Mouse (Mus musculus) cerebellum, postnatal 14 days (tissue): ENCODE data around the gene Adra1d.

Experiments
- DNase-seq, 2 experiments: peaks; one replicate each; pipeline ENCODE4 v3.0.0; 2021; ENCODE audit warnings: mixed read lengths in 2 of 2

Gene Adra1d

GRCm38 (mm10) chr2:131539780-131540179 lies 22.3 kb downstream of the Adra1d start:
- no peak for DNase-seq

- DNase-seq = peak; percentile 67 to 80
These were observed 23.7 kb downstream of the Adra1d start for GRCm38 (mm10) chr2:131538341-131538740.

GRCm38 (mm10) chr2:131535168-131535567 lies 26.9 kb downstream of the Adra1d start:
- DNase-seq = no peak

- no peak for DNase-seq
These were observed 30.8 kb downstream of the Adra1d start for GRCm38 (mm10) chr2:131531271-131531670.

- peak; percentile 72 to 81 for DNase-seq
These were observed 31.5 kb downstream of the Adra1d start for GRCm38 (mm10) chr2:131530623-131531008.

- DNase-seq = peak; percentile 82 to 86
These were observed 32.0 kb downstream of the Adra1d start for GRCm38 (mm10) chr2:131529898-131530622.

GRCm38 (mm10) chr2:131527061-131527460 lies 35.0 kb downstream of the Adra1d start:
- peak in 1 of 2 experiments; percentile 62 for DNase-seq

- DNase-seq = no peak
These were observed 41.3 kb downstream of the Adra1d start for GRCm38 (mm10) chr2:131520743-131521142.

GRCm38 (mm10) chr2:131518790-131519189 lies 43.3 kb downstream of the Adra1d start:
- DNase-seq = no peak

GRCm38 (mm10) chr2:131517550-131517949 lies 44.5 kb downstream of the Adra1d start:
- DNase-seq = no peak

GRCm38 (mm10) chr2:131514055-131514621 lies 47.9 kb downstream of the Adra1d start:
- DNase-seq = no peak

GRCm38 (mm10) chr2:131513477-131513876 lies 48.6 kb downstream of the Adra1d start:
- DNase-seq = peak in 1 of 2 experiments; percentile 53

- DNase-seq = no peak
These were observed 51.6 kb downstream of the Adra1d start for GRCm38 (mm10) chr2:131510531-131510930.

- peak; percentile 80 to 81 for DNase-seq
These were observed 52.3 kb downstream of the Adra1d start for GRCm38 (mm10) chr2:131509671-131510313.

GRCm38 (mm10) chr2:131508501-131508900 lies 53.6 kb downstream of the Adra1d start:
- no peak for DNase-seq

GRCm38 (mm10) chr2:131506358-131506757 lies 55.7 kb downstream of the Adra1d start:
- DNase-seq = no peak

- no peak for DNase-seq
These were observed 56.7 kb downstream of the Adra1d start for GRCm38 (mm10) chr2:131505431-131505830.

GRCm38 (mm10) chr2:131502561-131502960 lies 59.5 kb downstream of the Adra1d start:
- no peak for DNase-seq

- DNase-seq = no peak
These were observed 60.2 kb downstream of the Adra1d start for GRCm38 (mm10) chr2:131501886-131502285.

- DNase-seq = no peak
These were observed 62.7 kb downstream of the Adra1d start for GRCm38 (mm10) chr2:131499290-131499845.

GRCm38 (mm10) chr2:131498219-131498618 lies 63.9 kb downstream of the Adra1d start:
- peak; percentile 67 to 78 for DNase-seq

- DNase-seq = no peak
These were observed 64.7 kb downstream of the Adra1d start for GRCm38 (mm10) chr2:131497224-131497856.
